Mouse (Mus musculus): ENCODE measurements at regions not wholly inside any gene's neighbourhood (a gene's known extent, or its start where the extent isn't known, plus 50 kb on each side); places are given as distances from the start of the nearest gene placed in this dataset.
"Not testable (repeated sequence)": the region's sequence is repeated elsewhere in the genome, so short reads cannot be mapped to it uniquely, and the experiment has no call there.

GRCm38 (mm10) chr4:131160135-131160534 lies 215.9 kb downstream of the Matn1 start:
- DNase-seq (ENCODE audit: low spot score) = no peak

- DNase-seq (ENCODE audit: low spot score) = no peak
Measured at GRCm38 (mm10) chr4:131161501-131161900, 217.3 kb downstream of the Matn1 start.

- no peak for DNase-seq (ENCODE audit: low spot score)
Measured at GRCm38 (mm10) chr4:131163782-131164315, 219.7 kb downstream of the Matn1 start.

- DNase-seq (ENCODE audit: low spot score) = no peak
Measured at GRCm38 (mm10) chr4:131166574-131167270, 222.5 kb downstream of the Matn1 start.

GRCm38 (mm10) chr4:131167921-131168320 lies 223.7 kb downstream of the Matn1 start:
- no peak for DNase-seq (ENCODE audit: low spot score)

GRCm38 (mm10) chr4:131173783-131174460 lies 229.7 kb downstream of the Matn1 start:
- DNase-seq (ENCODE audit: low spot score) = no peak

- DNase-seq (ENCODE audit: low spot score) = no peak
Measured at GRCm38 (mm10) chr4:131176701-131177100, 232.5 kb downstream of the Matn1 start.

GRCm38 (mm10) chr4:131177889-131178288 lies 233.7 kb downstream of the Matn1 start:
- no peak for DNase-seq (ENCODE audit: low spot score)

- DNase-seq (ENCODE audit: low spot score) = not testable (repeated sequence)
Measured at GRCm38 (mm10) chr4:131178642-131179041, 234.5 kb downstream of the Matn1 start.

- DNase-seq (ENCODE audit: low spot score) = no peak
Measured at GRCm38 (mm10) chr4:131188066-131188465, 243.9 kb downstream of the Matn1 start.

GRCm38 (mm10) chr4:131191106-131191880 lies 247.1 kb downstream of the Matn1 start:
- no peak for DNase-seq (ENCODE audit: low spot score)

GRCm38 (mm10) chr4:131193900-131194419 lies 249.8 kb downstream of the Matn1 start:
- no peak for DNase-seq (ENCODE audit: low spot score)

- DNase-seq (ENCODE audit: low spot score) = no peak
Measured at GRCm38 (mm10) chr4:131196147-131196546, 252.0 kb downstream of the Matn1 start.

- DNase-seq (ENCODE audit: low spot score) = no peak
Measured at GRCm38 (mm10) chr4:131203721-131204120, 259.5 kb downstream of the Matn1 start.

- DNase-seq (ENCODE audit: low spot score) = no peak
Measured at GRCm38 (mm10) chr4:131204722-131205121, 260.5 kb downstream of the Matn1 start.

GRCm38 (mm10) chr4:131205127-131205526 lies 260.9 kb downstream of the Matn1 start:
- no peak for DNase-seq (ENCODE audit: low spot score)

GRCm38 (mm10) chr4:131205685-131206084 lies 261.5 kb downstream of the Matn1 start:
- no peak for DNase-seq (ENCODE audit: low spot score)

- DNase-seq (ENCODE audit: low spot score) = no peak
Measured at GRCm38 (mm10) chr4:131206181-131206885, 262.1 kb downstream of the Matn1 start.

GRCm38 (mm10) chr4:131206886-131207200 lies 262.7 kb downstream of the Matn1 start:
- DNase-seq (ENCODE audit: low spot score) = no peak

GRCm38 (mm10) chr4:131207249-131207648 lies 263.1 kb downstream of the Matn1 start:
- DNase-seq (ENCODE audit: low spot score) = no peak

GRCm38 (mm10) chr4:131208166-131208565 lies 264.0 kb downstream of the Matn1 start:
- no peak for DNase-seq (ENCODE audit: low spot score)

- no peak for DNase-seq (ENCODE audit: low spot score)
Measured at GRCm38 (mm10) chr4:131208637-131209036, 264.5 kb downstream of the Matn1 start.

Measured in MN1 (cell line).